Mouse (Mus musculus) liver, postnatal 0 days (tissue): ENCODE measurements around the gene Mgam. TPM values are rescaled to one million over a fixed set of nuclear protein-coding genes. Genes with fewer than 3 reads are reported as not detected.
A peak's percentile ranks its signal among the peaks of the same experiment; 100 is the strongest.
"Not testable (repeated sequence)": the region's sequence is repeated elsewhere in the genome, so short reads cannot be mapped to it uniquely, and the experiment has no call there.

Experiments used
- ATAC-seq: fragments of 200-750 bp; cut with Nextera tagmentation; 2 replicates; pipeline ENCODE4 v1.8.0; 2017; ENCODE audit warnings: mild to moderate bottlenecking, moderate library complexity
- DNase-seq: peaks from one replicate; pipeline ENCODE4 v3.0.0-alpha.2; 2016
- H3K27ac ChIP-seq: fragments of 300-500 bp; sonication (generic); 2 replicates; pipeline ENCODE4 v1.5.1; 2014; ENCODE audit warnings: antibody characterized with exemption, moderate library complexity, mild to moderate bottlenecking, low read depth
- H3K27me3 ChIP-seq: fragments of 300-500 bp; sonication (generic); 2 replicates; pipeline ENCODE4 v1.6.1; 2014; ENCODE audit warnings: low read length, control low read depth, mixed read lengths; ENCODE audit not compliant: insufficient read depth
- H3K36me3 ChIP-seq: fragments of 300-500 bp; sonication (generic); replicated peaks from 2 replicates; pipeline ENCODE4 v1.6.1; 2014; ENCODE audit warnings: mild to moderate bottlenecking, control low read depth, low read length, moderate library complexity, mixed read lengths; ENCODE audit not compliant: insufficient read depth
- H3K4me1 ChIP-seq: fragments of 300-500 bp; sonication (generic); 2 replicates; pipeline ENCODE4 v1.6.1; 2014; ENCODE audit warnings: antibody characterized with exemption, mild to moderate bottlenecking, control low read depth; ENCODE audit not compliant: insufficient read depth
- H3K4me2 ChIP-seq: fragments of 300-500 bp; sonication (generic); 2 replicates; pipeline ENCODE4 v1.6.1; 2014; ENCODE audit warnings: low read depth, mild to moderate bottlenecking, low read length, moderate library complexity, mixed read lengths
- H3K4me3 ChIP-seq: fragments of 300-500 bp; sonication (generic); 2 replicates; pipeline ENCODE4 v1.5.1; 2014; ENCODE audit warnings: low read depth, low read length
- H3K9ac ChIP-seq: fragments of 300-500 bp; sonication (generic); replicated peaks from 2 replicates; pipeline ENCODE4 v1.6.1; 2014; ENCODE audit warnings: mild to moderate bottlenecking, moderate library complexity
- H3K9me3 ChIP-seq: fragments of 300-500 bp; sonication (generic); 2 replicates; pipeline ENCODE4 v1.6.1; 2016; ENCODE audit warnings: mild to moderate bottlenecking, control low read depth, low read length, mixed read lengths
- CTCF ChIP-seq: sonication (generic); IDR thresholded peaks from 2 replicates; pipeline ENCODE4 v1.5.1; 2016; ENCODE audit warnings: antibody characterized with exemption, low read depth
- EP300 ChIP-seq: IDR thresholded peaks from 2 replicates; pipeline ENCODE4 v1.6.1; 2016; ENCODE audit warnings: antibody characterized with exemption, low read depth, mild to moderate bottlenecking
- WGBS: fragments of 180-500 bp; shearing (Covaris S2); extraction: QIAGEN DNeasy Blood & Tissue Kit; methylation state at CpG from one replicate; pipeline ENCODE4 v1.1.7; 2014; ENCODE audit not compliant: insufficient replicate concordance; 5-methylcytosine and 5-hydroxymethylcytosine counted together
- polyA plus RNA-seq: library from polyadenylated mRNA; unstranded; fragments of >200 nt; fragmentation: Nextera tagmentation; extraction: Ambion mirVana; gene quantifications from 2 replicates; pipeline ENCODE4 v1.2.1, GENCODE M21; 2015

Mgam gene
- polyA plus RNA-seq: 2.4 and 3.1 TPM in 2 replicates

- WGBS: 59% methylated on average over 8 of the region's 8 CpGs
- H3K9me3 ChIP-seq: no peaks in the 10 kb centered on the region
- no peaks in the 10 kb centered on the region for H3K36me3 ChIP-seq
- no peak within 1 kb of the TSS for H3K9ac ChIP-seq
- no peak within 1 kb of the TSS for H3K27ac ChIP-seq
- H3K4me2 ChIP-seq: 0 out of 2 replicates have a peak within 1 kb of the TSS, but pooled peaks have one; percentile 0
- TF ChIP-seq EP300: no peak
- TF ChIP-seq CTCF: no peak
- no peak for ATAC-seq
- no peak for DNase-seq
- no peaks in the 10 kb centered on the region for H3K4me1 ChIP-seq
- no peaks in the 10 kb centered on the region for H3K27me3 ChIP-seq
- H3K4me3 ChIP-seq: no peak within 1 kb of the TSS
Measured at GRCm38 (mm10) chr6:40628406-40629000, at the start of gene Mgam. TSS of gene Mgam (plus strand) at chr6:40628831.

- H3K27ac ChIP-seq: 0 out of 2 replicates have a peak overlapping the region, but pooled peaks have one; percentile 4
- no peaks in the 10 kb centered on the region for H3K27me3 ChIP-seq
- H3K4me1 ChIP-seq: no peaks in the 10 kb centered on the region
- no peaks in the 10 kb centered on the region for H3K36me3 ChIP-seq
- ATAC-seq (no peak), DNase-seq (no peak)
- peak overlapping the region; percentile 34 for H3K4me3 ChIP-seq
- no peak overlapping the region for H3K9ac ChIP-seq
- 46% methylated on average over 6 of the region's 6 CpGs for WGBS
- peak overlapping the region; percentile 38 for H3K4me2 ChIP-seq
- no peak for TF ChIP-seq EP300
- no peak for TF ChIP-seq CTCF
- H3K9me3 ChIP-seq: no peaks in the 10 kb centered on the region
Measured at GRCm38 (mm10) chr6:40584336-40584735, 44.3 kb upstream of the Mgam start.

- Histone ChIP-seq H3K9ac (no peak within 1 kb of the TSS; the same call in 1 of the 2 replicates), H3K4me2 (peak within 1 kb of the TSS; percentile 38), H3K27ac (0 out of 2 replicates have a peak within 1 kb of the TSS, but pooled peaks have one; percentile 4), H3K36me3 (no peaks in the 10 kb centered on the region), H3K4me3 (peak within 1 kb of the TSS; percentile 34), H3K27me3 (no peaks in the 10 kb centered on the region), H3K4me1 (no peaks in the 10 kb centered on the region), H3K9me3 (no peaks in the 10 kb centered on the region)
- TF ChIP-seq EP300: no peak
- no peak for TF ChIP-seq CTCF
- DNase-seq: no peak
- 35% methylated on average over 5 of the region's 5 CpGs for WGBS
- ATAC-seq: no peak
Measured at GRCm38 (mm10) chr6:40585645-40586044, 43.0 kb upstream of the Mgam start, which contains the start of gene Clec5a. TSS of gene Clec5a (minus strand) at chr6:40585821.

DNA sequence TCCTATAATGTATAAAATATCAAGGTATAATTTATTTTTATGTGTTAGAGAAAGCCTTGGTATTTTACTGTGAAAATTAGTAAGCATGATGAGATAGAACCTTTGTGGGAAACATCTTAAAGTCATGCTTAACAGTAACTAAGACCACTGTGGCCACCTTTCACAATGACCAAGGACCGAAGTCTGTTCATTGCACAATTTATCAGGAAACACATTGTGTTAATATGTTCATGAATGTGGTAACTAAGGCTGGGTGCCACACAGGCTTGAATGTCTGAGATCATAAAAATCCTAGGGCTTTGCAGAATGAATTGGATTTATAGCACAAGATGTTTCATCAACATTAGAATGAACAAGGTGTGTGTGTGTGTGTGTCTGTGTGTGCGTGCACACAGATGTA, 40.3 kb upstream of the Mgam start:
- no peak overlapping the region for H3K4me2 ChIP-seq
- no peak for ATAC-seq
- H3K4me3 ChIP-seq: no peak overlapping the region
- DNase-seq: no peak
- no peak overlapping the region for H3K9ac ChIP-seq
- TF ChIP-seq CTCF (no peak), EP300 (no peak)
- no peaks in the 10 kb centered on the region for H3K27me3 ChIP-seq
- H3K9me3 ChIP-seq: no peaks in the 10 kb centered on the region
- WGBS: 69% methylated on average over 2 of the region's 2 CpGs
- H3K4me1 ChIP-seq: no peaks in the 10 kb centered on the region
- H3K27ac ChIP-seq: no peak overlapping the region
- no peaks in the 10 kb centered on the region for H3K36me3 ChIP-seq

DNA sequence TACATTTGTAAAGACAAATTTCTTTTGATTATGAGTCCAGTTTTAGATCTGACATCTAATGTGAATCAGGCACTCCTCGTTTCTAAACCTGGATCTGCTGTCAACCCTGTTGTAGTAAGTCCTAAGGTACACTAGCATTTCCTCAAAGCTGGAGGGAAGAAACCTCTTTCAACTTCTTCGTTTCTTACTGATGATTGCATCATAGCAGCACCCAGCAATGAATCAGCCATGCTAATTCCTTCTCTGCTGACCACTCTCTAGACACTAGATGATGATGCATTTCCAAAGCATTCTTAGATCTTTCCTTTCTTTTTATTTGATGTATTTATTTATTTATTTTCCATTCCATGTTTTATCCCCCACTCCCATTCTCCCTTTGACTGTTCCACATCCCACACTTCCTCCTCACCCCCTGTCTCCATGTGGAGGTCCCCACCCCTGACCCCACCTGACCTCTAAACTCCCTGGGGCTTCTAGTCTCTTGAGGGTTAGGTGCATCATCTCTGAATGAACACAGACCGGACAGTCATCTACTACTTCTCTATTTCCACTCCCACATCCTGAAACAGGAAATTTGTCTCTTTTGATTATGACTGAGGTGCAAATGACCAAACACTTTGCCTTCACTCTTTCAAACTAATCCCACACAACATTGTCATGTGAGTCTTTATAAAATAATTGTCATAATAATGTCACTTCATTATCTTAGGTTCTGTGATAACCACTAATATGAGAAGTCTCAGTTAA, 33.7 kb upstream of the Mgam start:
- no peak overlapping the region for H3K9ac ChIP-seq
- no peak for DNase-seq
- TF ChIP-seq CTCF (no peak), EP300 (no peak)

GRCm38 (mm10) chr6:40598546-40598945, 30.1 kb upstream of the Mgam start:
- not testable (repeated sequence) for H3K27me3 ChIP-seq, H3K9me3 ChIP-seq, H3K27ac ChIP-seq, H3K4me3 ChIP-seq, DNase-seq, ATAC-seq, H3K4me1 ChIP-seq, H3K9ac ChIP-seq, H3K36me3 ChIP-seq, H3K4me2 ChIP-seq
- WGBS: 47% methylated on average over 4 of the region's 4 CpGs

More for the DNA sequence above, 33.7 kb upstream of the Mgam start:
- Histone ChIP-seq H3K27me3 (no peaks in the 10 kb centered on the region), H3K4me1 (no peaks in the 10 kb centered on the region), H3K9me3 (no peaks in the 10 kb centered on the region), H3K27ac (no peak overlapping the region), H3K36me3 (no peaks in the 10 kb centered on the region), H3K4me2 (no peak overlapping the region), H3K4me3 (no peak overlapping the region)
- ATAC-seq: no peak
- WGBS: 24% methylated on average over 3 of the region's 3 CpGs
